Mouse (Mus musculus): ENCODE data around the gene Gm16181.
A peak's percentile ranks its signal among the peaks of the same experiment; 100 is the strongest.
"Not testable (repeated sequence)": the region's sequence is repeated elsewhere in the genome, so short reads cannot be mapped to it uniquely, and the experiment has no call there.

Gm16181 gene

DNA sequence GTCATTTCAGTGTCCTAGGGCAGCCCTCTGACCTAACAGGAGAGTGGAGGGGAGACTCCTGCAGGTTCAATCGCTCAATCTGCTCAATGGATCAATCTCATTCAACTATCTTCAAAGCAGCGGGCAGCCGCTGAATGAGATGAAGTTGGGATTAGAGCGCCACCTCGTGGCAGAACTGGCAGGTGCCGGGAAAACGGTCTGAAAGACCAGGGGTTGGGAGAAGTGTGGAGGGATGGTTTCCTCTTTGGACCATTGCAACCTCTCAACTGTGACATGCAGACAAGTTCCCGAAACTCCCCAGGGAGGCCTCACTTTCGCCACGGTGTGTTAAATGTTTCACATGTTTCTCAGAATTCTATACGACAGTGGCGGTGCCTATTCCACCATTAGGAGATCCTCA is 11.4 kb downstream of the Gm16181 start:
- peak in 1 of 2 experiments; percentile 60 for DNase-seq (ENCODE audit: low spot score in 2 of 2)

DNA sequence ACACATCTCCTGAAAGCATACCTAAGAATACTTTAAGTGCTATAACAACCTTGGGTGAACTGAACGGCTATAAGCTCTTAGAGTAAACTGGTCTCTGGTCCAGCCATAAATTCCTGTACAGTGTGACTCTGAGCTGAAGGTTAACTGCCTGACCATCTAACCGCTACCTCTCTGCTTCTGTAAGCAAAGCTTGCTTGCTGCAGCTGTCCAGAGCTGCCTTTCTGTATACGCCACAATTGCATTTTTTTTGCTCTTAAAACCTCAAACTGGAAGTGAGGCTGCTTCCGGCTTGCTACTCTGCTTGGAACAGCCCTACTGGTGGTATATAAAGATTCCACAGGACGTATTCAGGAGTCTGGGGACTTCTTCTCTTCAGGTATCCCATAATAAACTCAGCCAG is 12.0 kb downstream of the Gm16181 start:
- DNase-seq (ENCODE audit: low spot score in 2 of 2) = no peak

DNA sequence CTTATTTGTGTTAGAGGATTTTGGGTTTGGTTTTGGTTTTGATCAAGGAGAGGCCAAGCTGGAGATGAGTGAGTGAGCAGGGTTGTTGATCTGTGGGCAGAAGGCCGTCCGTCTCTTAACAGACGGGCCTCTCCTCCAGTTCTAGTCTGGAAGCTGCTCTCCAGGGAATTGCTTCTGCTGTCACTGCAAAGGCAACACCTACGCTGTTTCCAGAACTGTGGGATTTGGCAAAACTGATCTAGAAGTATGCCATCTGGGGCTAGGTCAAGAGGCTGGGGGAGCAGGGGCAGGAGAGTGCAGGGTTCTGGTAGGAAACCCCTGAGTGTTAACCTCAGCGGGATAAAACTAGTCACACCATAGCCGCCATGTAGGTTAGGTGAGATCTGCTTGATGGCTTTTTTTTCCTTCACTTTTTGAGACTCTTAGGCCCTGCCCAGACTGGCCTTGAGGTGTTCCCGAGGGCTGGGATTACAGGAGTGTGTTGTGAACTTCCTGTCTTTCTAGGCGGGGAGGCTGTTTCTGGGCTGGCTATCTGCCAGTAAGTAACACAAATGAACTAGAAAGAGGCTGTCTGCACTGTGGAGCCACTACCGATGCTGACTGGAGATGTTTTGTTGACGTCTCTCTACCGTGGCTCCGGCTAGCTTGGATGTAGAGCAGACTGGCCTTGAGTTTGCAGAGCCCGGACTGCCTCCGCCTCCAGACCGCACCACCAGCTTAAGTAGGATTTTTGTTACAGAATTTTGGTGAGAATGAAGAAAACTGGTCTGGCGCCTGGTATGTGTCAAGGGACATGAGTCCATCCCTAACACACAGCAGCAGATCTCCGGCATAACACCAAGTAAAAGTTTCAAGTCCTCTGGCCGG is 12.7 kb downstream of the Gm16181 start, which contains the start of gene Atp6v1g2:
Atp6v1g2 (plus strand) TSS at position 547 of the 867 bp plus-strand sequence.
- no peak for DNase-seq (ENCODE audit: low spot score in 2 of 2)

DNA sequence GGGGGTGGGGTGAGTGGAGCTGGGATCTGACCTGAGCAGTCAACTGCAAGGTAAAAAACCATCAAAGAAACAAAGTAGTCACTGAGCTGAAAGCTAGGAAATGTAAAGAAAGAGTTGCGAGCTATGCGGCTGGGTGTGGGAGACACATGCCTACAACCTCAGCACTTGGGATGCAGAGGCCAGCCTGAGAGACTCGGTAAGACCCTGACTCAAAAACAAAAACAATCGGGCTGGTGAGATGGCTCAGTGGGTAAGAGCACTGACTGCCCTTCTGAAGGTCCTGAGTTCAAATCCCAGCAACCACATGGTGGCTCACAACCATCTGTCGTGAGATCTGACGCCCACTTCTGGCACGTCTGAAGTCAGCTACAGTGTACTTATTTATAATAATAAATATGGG is 13.5 kb downstream of the Gm16181 start:
- DNase-seq (ENCODE audit: low spot score in 2 of 2) = not testable (repeated sequence)

DNA sequence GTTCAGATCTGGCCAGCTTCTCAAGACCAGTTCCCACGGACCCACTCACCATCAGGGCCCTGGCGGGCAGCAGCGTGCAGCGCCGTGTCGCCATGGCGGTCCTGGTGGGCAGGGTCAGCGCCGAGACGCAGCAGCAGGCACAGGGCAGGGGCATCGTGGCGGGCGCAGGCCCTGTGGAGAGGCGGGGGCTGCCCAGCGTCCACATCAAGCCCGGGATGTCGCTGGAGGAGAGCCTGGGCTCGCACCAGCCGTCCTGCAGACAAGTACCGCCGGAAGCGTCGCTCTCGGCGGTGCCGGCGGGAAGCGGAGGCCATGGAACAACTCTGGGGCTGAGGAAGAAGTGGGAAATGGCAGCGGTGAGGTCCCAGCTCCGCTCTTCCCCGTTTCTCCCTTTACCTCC is 14.3 kb downstream of the Gm16181 start:
- no peak for DNase-seq (ENCODE audit: low spot score in 2 of 2)

DNA sequence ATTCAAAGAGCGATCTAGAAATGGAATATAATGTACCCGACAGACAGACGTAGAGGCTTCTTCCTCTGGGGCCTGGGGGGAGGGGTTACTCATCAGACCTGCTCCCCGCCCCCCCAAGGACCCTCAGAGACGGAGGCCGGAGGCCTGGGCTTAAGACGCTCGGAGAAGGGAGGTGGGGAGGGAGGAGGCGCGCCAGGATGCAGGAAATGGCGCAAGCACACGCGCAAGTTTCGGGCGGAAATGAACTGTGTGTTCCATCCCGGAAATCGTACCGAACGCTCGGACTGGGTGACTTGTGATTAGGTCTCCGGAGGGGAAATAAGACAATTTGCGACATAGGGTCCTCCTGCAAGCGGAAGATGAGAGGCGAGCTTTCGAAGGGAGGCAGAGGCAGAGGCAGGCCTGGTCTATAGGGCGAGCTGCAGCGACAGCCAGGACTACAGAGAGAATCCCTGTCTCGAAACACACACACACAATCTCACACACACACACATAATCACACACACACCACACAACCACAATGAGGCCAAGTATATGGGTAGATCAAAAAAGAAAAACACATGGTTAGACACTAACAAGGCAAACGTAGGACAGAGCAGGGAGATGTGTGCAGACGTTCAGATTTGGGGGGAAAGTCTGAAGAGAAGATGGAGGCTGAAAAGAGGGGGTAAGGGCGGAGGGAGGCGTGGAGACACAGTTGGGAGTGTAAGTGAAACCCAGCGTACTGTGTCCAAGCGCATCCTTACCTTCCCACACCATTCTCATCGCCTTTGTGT is 15.2 kb downstream of the Gm16181 start, which contains the start of gene Nfkbil1:
Nfkbil1 (minus strand) TSS at position 179 of the 776 bp plus-strand sequence.
- peak; percentile 87 to 93 for DNase-seq (ENCODE audit: low spot score in 2 of 2)

DNA sequence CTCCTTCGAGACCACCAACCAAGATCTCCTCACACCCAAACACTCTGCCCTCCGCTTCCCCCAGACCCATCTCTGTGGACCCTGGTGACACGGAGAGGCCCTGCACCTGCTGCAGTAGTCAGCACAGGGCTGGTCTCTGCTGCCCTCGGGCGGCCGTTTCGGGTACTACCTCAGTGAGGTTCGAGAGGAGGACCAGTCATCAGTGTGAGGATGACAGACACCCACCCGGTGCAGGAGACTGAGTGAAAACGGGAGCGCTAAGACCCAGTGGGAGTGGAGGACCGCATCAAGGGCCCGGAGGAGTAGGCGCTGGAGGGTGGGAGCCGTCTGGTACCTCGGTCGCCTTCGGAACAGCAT is 15.7 kb downstream of the Gm16181 start:
- DNase-seq (ENCODE audit: low spot score in 2 of 2) = peak; percentile 97 to 99

DNA sequence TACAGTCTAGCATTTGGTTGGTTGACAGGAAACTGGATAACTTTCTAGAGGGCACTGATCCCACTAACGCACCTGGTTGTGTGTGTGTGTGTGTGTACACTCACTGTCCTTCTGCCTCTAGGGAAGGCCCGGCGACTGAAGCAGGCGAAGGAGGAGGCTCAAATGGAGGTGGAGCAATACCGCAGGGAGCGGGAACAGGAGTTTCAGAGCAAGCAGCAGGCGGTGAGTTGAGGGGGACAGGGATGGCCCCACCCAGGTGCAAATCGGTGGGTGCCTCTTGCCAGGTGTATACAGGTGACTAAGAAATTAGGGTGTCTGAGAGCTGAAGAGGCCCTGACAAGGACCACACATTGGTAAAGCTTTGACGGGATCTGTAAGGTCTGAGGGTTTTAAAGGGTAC is 16.4 kb downstream of the Gm16181 start:
- no peak for DNase-seq (ENCODE audit: low spot score in 2 of 2)

DNA sequence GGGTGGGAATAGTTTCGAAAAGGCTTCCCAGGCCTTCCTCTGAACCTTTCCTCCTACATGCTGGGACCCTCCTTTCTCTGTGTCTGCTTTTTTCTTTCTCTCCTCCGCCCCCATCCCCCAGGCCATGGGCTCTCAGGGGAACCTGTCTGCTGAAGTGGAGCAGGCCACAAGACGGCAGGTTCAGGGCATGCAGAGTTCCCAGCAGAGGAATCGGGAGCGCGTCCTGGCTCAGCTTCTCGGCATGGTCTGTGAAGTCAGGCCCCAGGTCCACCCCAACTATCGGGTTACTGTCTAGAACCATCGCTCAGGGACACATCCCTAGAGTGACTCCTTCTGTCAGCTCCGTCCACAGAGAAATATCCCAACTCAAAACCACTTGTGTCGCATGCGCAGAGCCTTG is 16.9 kb downstream of the Gm16181 start:
- no peak for DNase-seq (ENCODE audit: low spot score in 2 of 2)

DNA sequence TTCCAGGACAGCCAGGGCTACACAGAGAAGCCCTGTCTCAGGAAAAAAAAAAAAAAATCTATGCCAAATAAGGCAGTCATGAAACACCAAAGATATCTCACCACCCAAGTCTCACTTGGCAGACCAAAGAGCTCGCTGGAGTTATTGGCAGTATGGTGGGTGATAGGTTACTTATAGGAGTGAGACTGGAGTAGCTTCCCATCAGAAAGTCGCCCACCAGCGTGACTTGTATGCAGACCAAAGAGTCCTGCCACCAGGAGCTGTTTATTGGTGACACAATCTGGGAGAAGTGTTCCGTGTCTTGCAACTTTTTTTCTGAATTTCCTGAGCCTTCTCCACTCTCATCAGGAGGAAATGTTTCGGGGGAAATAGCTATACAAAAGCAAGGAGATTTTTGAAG is 19.1 kb downstream of the Gm16181 start:
- DNase-seq (ENCODE audit: low spot score in 2 of 2) = no peak

DNA sequence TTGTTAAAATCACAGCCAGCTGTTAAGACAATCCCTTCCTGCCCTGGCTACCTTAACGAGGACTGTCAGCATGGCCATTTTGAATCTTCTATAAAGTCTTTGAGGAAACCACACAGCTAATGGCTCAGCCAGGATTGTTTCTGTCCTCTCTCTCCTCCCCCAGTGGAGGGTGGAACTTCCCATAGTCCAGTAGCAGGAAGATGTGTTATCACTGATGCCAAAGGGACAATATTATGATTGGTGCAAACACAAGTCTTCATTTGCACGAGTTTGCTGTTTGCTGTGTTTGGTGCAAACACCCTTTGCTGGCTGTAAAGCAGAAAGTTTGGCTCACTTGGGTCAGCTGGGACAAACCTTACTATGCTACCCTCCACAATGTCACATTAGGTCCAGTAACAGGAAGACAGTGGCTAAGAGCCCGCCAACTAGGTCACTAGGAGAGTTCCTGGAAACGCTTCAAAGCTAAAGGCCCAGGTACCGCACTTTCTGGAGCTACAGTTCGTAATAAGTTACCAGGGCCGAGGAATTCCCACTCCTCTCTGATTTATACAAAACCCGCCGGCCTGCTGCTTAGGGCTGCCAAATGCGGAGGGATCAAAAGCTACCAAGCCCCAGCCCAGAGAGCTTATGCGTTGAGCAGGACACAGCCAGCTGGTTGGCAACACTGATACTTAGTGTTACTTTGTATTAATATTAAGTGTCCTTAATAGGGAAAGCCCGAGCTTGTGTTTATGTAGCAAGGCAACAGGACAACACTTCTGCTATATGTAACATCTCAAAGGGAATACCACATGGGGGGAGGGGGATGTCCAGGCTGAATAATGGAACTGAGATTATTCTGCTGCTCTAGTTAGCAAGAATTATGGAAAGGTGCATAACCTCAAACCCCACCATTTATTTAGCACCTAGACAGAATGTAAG is 20.0 kb downstream of the Gm16181 start:
- no peak for DNase-seq (ENCODE audit: low spot score in 2 of 2)

DNA sequence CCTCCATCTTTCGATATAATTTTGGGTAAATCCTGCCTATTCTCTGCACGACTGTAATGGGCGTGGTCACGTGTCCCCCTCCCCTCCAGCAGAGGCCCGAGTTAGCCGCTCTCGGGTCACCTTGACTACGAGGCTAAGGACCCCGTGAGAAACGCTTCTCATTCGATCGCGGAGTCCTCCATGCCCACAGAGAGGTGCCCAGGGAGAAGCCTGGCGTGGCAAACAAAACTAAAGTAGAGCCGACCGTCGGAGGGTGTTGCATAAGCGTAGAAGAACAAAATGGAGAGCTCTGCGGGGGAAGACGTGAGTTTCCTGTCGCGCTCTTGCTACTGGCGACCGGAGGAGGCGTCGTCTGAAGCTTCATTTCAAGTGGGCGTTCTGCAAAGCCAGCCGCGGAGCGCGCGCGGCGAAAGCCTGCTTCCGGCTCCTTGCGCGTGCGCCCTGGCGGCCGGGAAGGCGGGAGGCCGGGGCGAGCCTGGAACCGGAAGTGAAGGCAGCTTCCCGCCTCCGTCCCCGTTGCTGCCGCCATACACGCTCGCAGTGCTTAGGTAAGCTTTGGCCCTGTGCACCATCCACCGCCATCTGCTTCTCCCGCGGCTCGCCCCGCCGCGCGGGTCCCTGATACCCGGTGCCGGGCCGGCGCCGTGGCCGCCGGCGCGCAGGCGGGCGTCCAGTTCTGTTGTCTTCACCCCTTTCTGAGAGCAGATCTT is 20.8 kb downstream of the Gm16181 start, which contains the start of gene Ddx39b:
Ddx39b (plus strand) TSS at position 442 of the 710 bp plus-strand sequence.
- DNase-seq (ENCODE audit: low spot score in 2 of 2) = peak; percentile 95

DNA sequence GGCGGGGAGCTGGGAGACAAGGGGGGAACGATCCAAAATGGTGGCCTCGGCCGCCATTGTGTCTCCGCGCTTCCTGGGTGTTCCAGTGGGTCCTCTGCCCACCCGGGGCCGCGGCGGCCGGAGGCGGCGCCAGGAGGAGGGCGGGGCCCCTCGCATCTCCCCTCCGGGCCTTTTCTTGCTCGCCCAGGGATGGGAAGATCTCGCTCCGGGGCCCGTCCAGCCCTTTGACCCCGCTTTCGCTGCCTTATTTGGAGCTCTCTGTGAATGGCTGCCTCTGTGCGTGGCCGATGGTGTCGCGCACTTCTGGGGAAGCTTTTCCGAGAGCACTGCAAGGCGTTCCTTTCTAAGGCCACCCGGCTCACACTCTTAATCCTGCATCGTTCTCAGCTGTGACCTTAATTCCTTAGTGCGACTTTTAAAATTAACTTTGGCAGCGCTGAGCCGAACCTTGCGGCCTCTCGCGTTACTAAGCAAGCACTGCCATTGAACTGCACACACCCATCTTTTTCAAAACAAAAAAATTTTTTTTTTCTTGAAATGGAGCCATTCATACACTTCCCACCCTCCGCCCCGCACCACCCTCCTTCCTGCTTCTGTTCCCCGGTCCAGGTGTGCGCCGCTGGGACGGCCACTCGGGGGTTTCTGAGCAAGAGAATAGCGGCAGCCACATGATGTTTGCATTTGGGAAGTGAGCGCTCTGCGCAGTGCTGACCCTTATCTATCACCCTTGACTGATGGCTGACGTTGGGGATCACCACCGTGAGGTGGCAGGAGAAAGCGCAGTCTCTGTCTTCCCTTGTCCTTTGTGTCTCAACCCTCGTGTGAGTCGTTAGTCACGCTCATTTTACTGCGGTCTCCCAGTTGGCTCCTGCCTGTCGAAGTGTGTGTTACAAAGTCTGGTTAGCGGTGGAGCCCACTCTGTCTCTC is 21.6 kb downstream of the Gm16181 start:
- DNase-seq (ENCODE audit: low spot score in 2 of 2) = peak in 1 of 2 experiments; percentile 54

DNA sequence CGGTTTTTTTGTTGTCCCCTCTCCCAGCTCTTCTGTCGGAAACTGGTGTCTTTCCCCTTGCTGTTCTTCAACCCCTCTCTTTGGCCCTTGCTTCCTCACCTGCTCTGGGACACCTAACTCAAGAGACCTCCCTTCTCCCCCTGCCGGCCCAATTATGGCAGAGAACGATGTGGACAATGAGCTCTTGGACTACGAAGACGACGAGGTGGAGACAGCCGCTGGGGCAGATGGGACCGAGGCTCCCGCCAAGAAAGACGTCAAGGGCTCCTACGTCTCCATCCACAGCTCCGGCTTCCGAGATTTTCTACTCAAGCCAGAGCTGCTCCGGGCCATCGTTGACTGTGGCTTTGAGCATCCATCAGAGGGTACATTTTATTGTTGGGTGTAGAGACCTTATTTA is 22.5 kb downstream of the Gm16181 start:
- DNase-seq (ENCODE audit: low spot score in 2 of 2) = peak in 1 of 2 experiments; percentile 54

DNA sequence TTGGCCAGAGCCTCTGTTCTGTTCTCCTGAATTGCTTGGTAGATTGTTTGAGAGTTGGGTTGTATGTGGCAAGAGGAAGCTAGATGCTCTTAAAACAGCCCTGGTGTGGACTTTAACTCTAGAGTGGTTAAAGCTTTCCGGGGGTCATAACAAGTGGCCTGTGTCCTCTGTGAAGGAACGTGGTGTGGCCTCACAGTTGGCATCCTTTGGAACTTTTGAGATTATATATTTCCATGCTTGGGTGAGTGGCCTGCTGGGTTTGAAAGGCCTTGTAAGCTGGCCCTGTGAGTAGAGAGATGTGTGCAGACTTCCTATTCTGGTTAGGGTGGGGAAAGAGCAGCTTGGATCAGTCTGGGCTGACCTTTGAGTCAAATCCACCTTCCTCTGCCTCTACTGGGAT is 24.4 kb downstream of the Gm16181 start:
- DNase-seq (ENCODE audit: low spot score in 2 of 2) = no peak

DNA sequence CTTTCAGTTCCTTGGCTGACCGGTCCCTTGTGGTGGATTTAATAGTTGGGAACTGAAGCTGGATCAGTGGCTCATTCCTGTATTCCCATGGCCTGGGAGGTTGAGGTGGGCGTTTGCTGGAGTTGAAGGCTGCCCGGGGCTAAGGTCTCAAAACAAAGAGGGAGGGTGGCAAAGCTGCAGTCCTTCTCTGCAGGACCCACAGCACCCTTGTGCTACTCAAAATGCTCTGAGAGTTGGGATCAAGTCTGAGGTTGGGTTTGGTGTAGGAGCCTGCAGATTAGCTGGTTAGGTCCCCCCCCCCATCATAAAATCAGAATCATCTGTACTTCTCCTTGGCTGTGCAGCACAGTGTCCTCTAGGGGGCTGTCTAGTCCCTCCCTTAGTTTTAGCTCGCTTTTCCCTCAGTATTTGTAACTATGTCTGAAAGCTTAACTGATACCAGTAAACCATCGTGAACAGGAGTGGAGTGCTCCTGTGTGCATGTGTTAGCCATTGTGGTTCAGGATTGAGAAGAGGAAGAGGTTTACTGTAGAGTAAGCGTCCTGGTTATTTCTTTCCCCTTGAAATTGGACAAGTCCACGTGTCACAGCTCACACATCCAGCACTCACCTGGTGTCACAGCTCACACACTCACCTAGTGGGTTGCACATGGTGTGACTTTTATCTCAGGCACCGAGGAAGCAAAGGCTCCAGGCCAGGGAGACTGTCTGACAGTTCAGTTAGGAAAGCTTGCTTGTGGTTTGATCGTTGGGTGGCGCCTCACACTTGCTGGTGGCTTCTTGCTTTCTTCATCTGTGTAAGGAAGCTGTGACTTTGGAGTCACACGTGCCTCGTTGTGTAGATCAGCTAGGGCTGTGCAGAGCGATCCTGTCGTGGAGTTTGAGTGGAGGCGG is 25.3 kb downstream of the Gm16181 start:
- DNase-seq (ENCODE audit: low spot score in 2 of 2) = no peak

DNA sequence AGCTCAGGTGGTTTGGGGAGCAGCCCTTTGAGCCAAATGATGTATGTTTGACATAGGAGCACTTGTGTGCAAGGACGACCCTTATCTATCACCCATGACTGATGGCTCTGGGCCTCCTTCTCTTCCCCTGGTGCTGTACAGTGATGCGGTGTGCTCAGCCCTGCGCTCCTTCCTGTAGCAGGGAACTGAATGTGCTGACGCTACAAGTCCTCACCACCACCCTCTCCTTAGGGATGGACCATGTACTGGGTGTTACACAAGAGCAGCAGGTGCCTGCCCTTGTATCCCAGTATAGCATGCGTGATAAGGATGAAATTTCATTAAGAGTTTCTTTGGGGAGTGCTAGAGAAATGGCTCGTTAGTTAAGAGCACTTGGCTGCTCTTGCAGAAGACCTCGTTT is 26.5 kb downstream of the Gm16181 start:
- DNase-seq (ENCODE audit: low spot score in 2 of 2) = no peak

DNA sequence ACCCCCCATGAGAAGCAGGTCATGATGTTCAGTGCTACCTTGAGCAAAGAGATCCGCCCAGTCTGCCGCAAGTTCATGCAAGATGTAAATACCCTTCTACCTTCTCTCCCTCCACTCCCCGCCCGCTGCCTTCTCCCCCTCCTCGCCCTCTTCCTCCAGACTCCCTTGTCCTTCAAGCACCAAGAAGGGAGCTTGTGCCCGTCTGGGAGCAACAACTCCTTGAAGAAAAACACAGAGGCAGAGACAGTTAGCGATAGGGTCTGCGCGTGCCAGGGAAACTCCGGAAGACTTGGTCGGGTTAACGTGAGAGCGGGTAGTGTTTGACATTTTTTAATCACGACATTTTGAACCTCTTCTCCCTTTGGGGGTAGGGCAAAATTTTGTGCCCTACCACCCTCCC is 28.4 kb downstream of the Gm16181 start:
- no peak for DNase-seq (ENCODE audit: low spot score in 2 of 2)
